Mouse (Mus musculus) forebrain, embryonic 11.5 days (tissue): ENCODE measurements around the gene C1qtnf5. TPM values are rescaled to one million over a fixed set of nuclear protein-coding genes. Genes with fewer than 3 reads are reported as not detected.

Source experiments
- ATAC-seq: fragments of 200-750 bp; cut with Nextera tagmentation; replicated peaks from 2 replicates; pipeline ENCODE4 v1.8.0; 2017; ENCODE audit warnings: moderate TSS enrichment; ENCODE audit not compliant: low FRiP score
- DNase-seq: peaks from one replicate; pipeline ENCODE4 v3.0.0-alpha.2; 2017; ENCODE audit warnings: low spot score
- H3K27ac ChIP-seq: fragments of 300-500 bp; sonication (generic); 2 replicates; pipeline ENCODE4 v1.5.1; 2014; ENCODE audit warnings: low read depth, low read length
- H3K27me3 ChIP-seq: fragments of 300-500 bp; sonication (generic); 2 replicates; pipeline ENCODE4 v1.6.1; 2014; ENCODE audit warnings: mild to moderate bottlenecking, low read length, mixed read lengths; ENCODE audit not compliant: control insufficient read depth, insufficient read depth
- H3K36me3 ChIP-seq: fragments of 300-500 bp; sonication (generic); 2 replicates; pipeline ENCODE4 v1.6.1; 2014; ENCODE audit warnings: mild to moderate bottlenecking, low read length, moderate library complexity, mixed read lengths; ENCODE audit not compliant: control insufficient read depth, insufficient read depth
- H3K4me1 ChIP-seq: fragments of 300-500 bp; sonication (generic); replicated peaks from 2 replicates; pipeline ENCODE4 v1.6.1; 2014; ENCODE audit warnings: low read length, mixed read lengths; ENCODE audit not compliant: control insufficient read depth, insufficient read depth
- H3K4me2 ChIP-seq: fragments of 300-500 bp; sonication (generic); 2 replicates; pipeline ENCODE4 v1.6.1; 2014; ENCODE audit warnings: low read depth, mild to moderate bottlenecking, low read length, moderate library complexity, mixed read lengths; ENCODE audit not compliant: severe bottlenecking
- H3K4me3 ChIP-seq: fragments of 300-500 bp; sonication (generic); 2 replicates; pipeline ENCODE4 v1.5.1; 2014; ENCODE audit warnings: low read depth, low read length
- H3K9ac ChIP-seq: fragments of 300-500 bp; sonication (generic); 2 replicates; pipeline ENCODE4 v1.6.1; 2014; ENCODE audit warnings: low read length
- H3K9me3 ChIP-seq: fragments of 300-500 bp; sonication (generic); 2 replicates; pipeline ENCODE4 v1.6.1; 2016; ENCODE audit warnings: low read length, mixed read lengths; ENCODE audit not compliant: control insufficient read depth
- WGBS: fragments of 180-500 bp; shearing (Covaris S2); extraction: QIAGEN DNeasy Blood & Tissue Kit; methylation state at CpG from one replicate; pipeline ENCODE4 v1.1.7; 2014; 5-methylcytosine and 5-hydroxymethylcytosine counted together
- polyA plus RNA-seq: library from polyadenylated mRNA; unstranded; fragments of >200 nt; fragmentation: Nextera tagmentation; extraction: Ambion mirVana; gene quantifications from 2 replicates; pipeline ENCODE4 v1.2.1, GENCODE M21; 2014

Gene C1qtnf5
- polyA plus RNA-seq, 1 experiment from 2014 or later = 0.47 TPM

- Histone ChIP-seq H3K9me3 (no peaks in the 10 kb centered on the region), H3K4me3 (no peak overlapping the region), H3K27me3 (peaks cover 25% of the 10 kb centered on the region), H3K4me2 (peak overlapping the region; percentile 98), H3K9ac (no peak overlapping the region; the same call in 1 of the 2 replicates), H3K4me1 (peaks cover 29% of the 10 kb centered on the region), H3K27ac (no peak overlapping the region), H3K36me3 (no peaks in the 10 kb centered on the region)
- ATAC-seq (no peak), DNase-seq (no peak)
- WGBS = 8% methylated on average over 23 of the region's 23 CpGs
Observed at GRCm38 (mm10) chr9:44083392-44084121, 23.5 kb upstream of the C1qtnf5 start.

- Histone ChIP-seq H3K4me1 (peaks cover 27% of the 10 kb centered on the region), H3K9ac (peak overlapping the region; percentile 71; the same call in 1 of the 2 replicates), H3K4me2 (peak overlapping the region; percentile 98), H3K36me3 (no peaks in the 10 kb centered on the region), H3K27ac (no peak overlapping the region), H3K27me3 (peaks cover 25% of the 10 kb centered on the region), H3K9me3 (no peaks in the 10 kb centered on the region), H3K4me3 (peak overlapping the region; percentile 54)
- ATAC-seq (peak; percentile 23; the same call in 1 of the 2 replicates), DNase-seq (no peak)
- WGBS = under 1% methylated on average over 14 of the region's 14 CpGs
Observed at GRCm38 (mm10) chr9:44084236-44084635, 22.8 kb upstream of the C1qtnf5 start.

DNA sequence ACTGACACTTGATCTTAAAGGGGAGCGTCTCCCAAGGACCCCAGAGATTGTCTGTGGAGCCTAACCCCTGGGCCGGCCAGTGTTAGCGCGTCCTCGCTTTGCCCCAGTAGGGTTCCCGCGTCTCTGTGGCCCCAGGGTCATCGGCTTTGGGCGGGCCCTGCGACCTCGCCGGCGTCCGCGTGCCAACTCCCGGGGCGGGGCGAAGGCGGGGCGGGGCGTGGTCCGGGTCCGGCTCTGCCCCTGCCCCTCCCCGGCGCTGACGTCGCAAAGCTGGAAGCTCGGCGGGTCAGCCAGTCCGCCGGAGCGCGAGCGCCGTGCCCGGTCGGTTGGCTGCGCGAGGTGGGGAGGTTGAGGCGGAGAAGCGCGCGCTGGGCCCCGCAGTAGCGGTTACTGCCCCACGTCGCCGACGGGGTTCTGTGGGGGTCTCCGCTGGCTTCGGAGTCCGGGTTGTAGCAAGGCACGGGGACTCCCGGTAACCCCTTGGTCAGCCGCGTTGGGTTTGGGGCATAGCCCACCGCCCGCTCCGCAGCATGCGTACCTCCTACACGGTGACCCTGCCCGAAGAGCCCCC lies 22.3 kb upstream of the C1qtnf5 start:
- H3K27ac ChIP-seq = no peak overlapping the region
- H3K4me3 ChIP-seq = peak overlapping the region; percentile 54
- peak overlapping the region; percentile 98 for H3K4me2 ChIP-seq
- ATAC-seq (peak; percentile 82), DNase-seq (peak; percentile 95)
- H3K27me3 ChIP-seq = peaks cover 25% of the 10 kb centered on the region
- no peaks in the 10 kb centered on the region for H3K9me3 ChIP-seq
- H3K36me3 ChIP-seq = no peaks in the 10 kb centered on the region
- H3K9ac ChIP-seq = peak overlapping the region; percentile 71
- peaks cover 27% of the 10 kb centered on the region for H3K4me1 ChIP-seq
- WGBS = under 1% methylated on average over 58 of the region's 62 CpGs

DNA sequence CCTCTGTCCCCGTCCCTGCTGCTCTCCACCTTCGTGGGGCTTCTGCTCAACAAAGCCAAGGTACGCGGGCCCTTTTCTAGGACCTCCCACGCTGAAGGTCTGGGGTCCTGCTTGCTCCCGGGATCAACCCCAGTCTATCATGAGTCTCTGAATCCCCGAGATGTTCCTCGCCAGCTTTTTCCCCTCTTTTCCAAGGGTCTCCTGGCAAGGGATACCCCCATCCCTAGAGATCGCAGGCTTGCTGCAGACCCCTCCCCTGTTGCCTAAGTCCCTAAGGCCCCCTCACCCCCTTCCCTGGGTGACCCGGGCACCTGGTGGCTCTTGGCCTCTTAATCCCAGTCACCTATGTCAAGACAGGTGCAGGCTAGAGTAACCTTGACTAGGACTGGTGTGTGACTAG lies 21.8 kb upstream of the C1qtnf5 start:
- WGBS = 4% methylated on average over 10 of the region's 10 CpGs
- Histone ChIP-seq H3K9me3 (no peaks in the 10 kb centered on the region), H3K4me1 (peaks cover 27% of the 10 kb centered on the region), H3K27ac (no peak overlapping the region), H3K36me3 (no peaks in the 10 kb centered on the region), H3K9ac (peak overlapping the region; percentile 71), H3K27me3 (peaks cover 25% of the 10 kb centered on the region), H3K4me2 (peak overlapping the region; percentile 98), H3K4me3 (peak overlapping the region; percentile 54)
- ATAC-seq = 0 out of 2 replicates have a peak, but pooled peaks have one; percentile 10
- no peak for DNase-seq

- peak overlapping the region; percentile 71; the same call in 1 of the 2 replicates for H3K9ac ChIP-seq
- H3K36me3 ChIP-seq = no peaks in the 10 kb centered on the region
- no peaks in the 10 kb centered on the region for H3K9me3 ChIP-seq
- DNase-seq = no peak
- no peak overlapping the region; the same call in 1 of the 2 replicates for H3K4me3 ChIP-seq
- no peak for ATAC-seq
- peak overlapping the region; percentile 98; the same call in 1 of the 2 replicates for H3K4me2 ChIP-seq
- no peak overlapping the region for H3K27ac ChIP-seq
- peaks cover 25% of the 10 kb centered on the region for H3K27me3 ChIP-seq
- 71% methylated on average over 15 of the region's 15 CpGs for WGBS
- peaks cover 27% of the 10 kb centered on the region for H3K4me1 ChIP-seq
Observed at GRCm38 (mm10) chr9:44085741-44086665, 21.0 kb upstream of the C1qtnf5 start.

GRCm38 (mm10) chr9:44086960-44087359 lies 20.1 kb upstream of the C1qtnf5 start:
- WGBS = 43% methylated on average over 10 of the region's 10 CpGs
- ATAC-seq = no peak

GRCm38 (mm10) chr9:44087761-44088455 lies 19.1 kb upstream of the C1qtnf5 start:
- Histone ChIP-seq H3K9me3 (no peaks in the 10 kb centered on the region), H3K4me1 (peaks cover 27% of the 10 kb centered on the region), H3K4me3 (no peak overlapping the region), H3K9ac (no peak overlapping the region), H3K4me2 (no peak overlapping the region), H3K36me3 (no peaks in the 10 kb centered on the region), H3K27me3 (peaks cover 25% of the 10 kb centered on the region), H3K27ac (no peak overlapping the region)
- no peak for ATAC-seq
- WGBS = 12% methylated on average over 15 of the region's 15 CpGs
- DNase-seq = no peak

More at GRCm38 (mm10) chr9:44086960-44087359, 20.1 kb upstream of the C1qtnf5 start:
- peaks cover 25% of the 10 kb centered on the region for H3K27me3 ChIP-seq
- H3K4me1 ChIP-seq = peaks cover 27% of the 10 kb centered on the region
- H3K36me3 ChIP-seq = no peaks in the 10 kb centered on the region
- no peak overlapping the region for H3K27ac ChIP-seq
- no peak for DNase-seq
- no peak overlapping the region for H3K4me3 ChIP-seq
- H3K9me3 ChIP-seq = no peaks in the 10 kb centered on the region
- no peak overlapping the region for H3K4me2 ChIP-seq
- no peak overlapping the region for H3K9ac ChIP-seq
